Mouse (Mus musculus): ENCODE results near the gene Kcnma1.

DNA sequence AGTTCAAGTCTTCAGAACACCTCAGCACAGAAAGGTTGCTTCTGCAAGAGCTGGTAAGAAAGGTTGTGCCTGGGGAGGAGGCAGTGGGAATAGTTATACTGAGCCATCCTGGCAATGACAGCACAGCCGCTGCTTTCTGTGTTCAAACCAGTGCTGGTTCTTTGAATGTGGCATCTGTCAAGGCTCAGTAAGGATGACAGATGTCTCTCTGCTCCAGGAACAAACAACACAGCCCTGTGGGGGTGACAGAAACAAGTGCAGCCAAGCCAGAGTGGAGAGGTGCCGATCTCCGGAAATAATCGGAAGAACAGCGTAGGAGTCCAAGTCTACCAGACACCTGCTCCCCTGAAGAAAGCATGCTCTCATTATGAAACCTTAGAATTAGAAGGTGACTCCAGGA is 254.7 kb downstream of the Kcnma1 start:
- TF ChIP-seq POLR2A (IDR thresholded peaks at IDR 0.05; ENCODE audit: extremely low read depth, insufficient read depth, low read length) (no peak), CTCF (IDR thresholded peaks at IDR 0.05; ENCODE audit: low read depth, low read length) (no peak)

Data from liver, adult 2 months (tissue).